Mouse (Mus musculus): ENCODE results near the gene Dusp3. TPM values are rescaled to one million over a fixed set of nuclear protein-coding genes. Genes with fewer than 3 reads are reported as not detected.

Gene Dusp3
- total RNA-seq, 2 experiments from 2014 or later: 145 to 154 TPM

DNA sequence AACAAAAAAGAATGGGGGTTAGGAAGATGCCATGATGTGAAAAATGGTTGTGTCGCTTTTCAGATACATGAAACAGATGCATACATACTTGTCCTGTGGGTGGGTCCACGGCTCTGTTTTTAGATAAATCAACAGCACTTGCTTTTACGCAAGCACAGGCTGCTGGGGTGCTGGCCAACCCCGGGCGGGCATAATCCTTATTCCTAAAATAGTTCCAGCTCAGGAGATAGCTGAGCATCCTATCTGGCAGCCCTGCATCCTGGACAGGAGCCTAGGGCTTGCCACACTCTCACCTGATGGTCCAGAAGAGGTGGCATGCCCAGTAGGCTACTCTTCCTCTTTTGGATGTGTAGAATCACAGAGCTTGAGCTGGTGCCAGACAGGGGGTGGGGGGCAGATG, 36.8 kb downstream of the Dusp3 start:
- DNase-seq (ENCODE audit: extremely low spot score in 1 of 2, low spot score in 1 of 2): no peak

DNA sequence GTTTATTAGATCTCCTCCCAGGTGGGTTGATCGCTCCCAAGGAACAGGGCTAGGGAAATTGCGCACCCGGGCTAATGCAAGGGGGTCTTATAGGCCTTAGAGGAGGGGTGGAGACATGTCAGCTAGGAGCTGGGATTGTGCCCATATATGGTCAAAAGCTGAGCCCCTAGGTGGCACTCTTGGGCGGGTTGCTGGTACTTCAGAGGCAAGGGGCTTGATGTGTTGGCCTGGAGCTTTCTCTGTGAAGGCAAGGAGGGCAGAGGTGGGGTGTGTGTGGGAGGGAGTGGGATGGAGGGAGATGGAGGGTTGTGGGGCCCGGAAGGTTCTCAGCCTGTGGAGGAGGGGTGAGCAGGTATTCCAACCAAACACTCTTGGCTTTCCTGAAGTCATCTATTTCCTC, 40.3 kb downstream of the Dusp3 start:
- DNase-seq (ENCODE audit: extremely low spot score in 1 of 2, low spot score in 1 of 2): no peak

DNA sequence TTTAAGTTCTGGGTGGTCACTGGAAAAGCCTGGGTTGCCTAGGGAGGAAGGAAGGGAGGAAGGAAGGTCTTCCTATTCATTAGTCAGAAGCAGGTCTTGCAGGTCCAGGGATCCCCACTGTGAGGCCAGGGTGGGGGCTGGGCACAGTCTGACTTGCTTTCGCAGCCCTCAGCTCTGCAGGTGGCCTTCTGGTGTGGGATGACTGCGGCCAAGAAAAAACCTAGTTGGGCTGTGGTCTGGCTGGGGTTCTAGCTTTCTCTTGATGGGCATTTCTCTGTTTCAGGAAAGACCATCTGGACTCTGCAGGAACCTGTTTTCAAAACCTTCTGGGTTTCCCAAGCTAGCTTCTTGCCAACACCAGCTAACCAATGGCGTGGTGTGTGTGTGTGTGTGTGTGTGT, 43.8 kb downstream of the Dusp3 start:
- DNase-seq (ENCODE audit: extremely low spot score in 1 of 2, low spot score in 1 of 2): no peak

DNA sequence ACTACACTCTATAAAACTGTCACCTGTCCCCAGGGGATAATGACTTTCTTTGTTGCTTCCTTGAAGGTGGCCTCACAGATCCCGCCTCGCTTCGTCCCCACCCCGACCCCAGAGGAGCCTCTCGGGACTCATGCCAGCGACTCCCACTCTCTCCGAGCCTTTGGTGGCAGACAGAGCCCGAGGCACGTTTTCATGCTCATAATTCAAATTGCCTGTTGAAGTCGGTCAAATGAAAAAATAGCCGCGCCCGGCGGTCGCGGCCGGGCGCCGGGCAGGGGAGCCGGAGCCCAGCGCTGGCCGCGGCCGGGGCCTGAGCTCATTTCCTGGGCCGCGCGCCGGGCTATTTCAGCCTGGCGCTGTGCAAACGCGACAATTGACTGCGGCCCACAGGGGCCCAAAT, 49.7 kb downstream of the Dusp3 start:
- no peak for DNase-seq (ENCODE audit: extremely low spot score in 1 of 2, low spot score in 1 of 2)

DNA sequence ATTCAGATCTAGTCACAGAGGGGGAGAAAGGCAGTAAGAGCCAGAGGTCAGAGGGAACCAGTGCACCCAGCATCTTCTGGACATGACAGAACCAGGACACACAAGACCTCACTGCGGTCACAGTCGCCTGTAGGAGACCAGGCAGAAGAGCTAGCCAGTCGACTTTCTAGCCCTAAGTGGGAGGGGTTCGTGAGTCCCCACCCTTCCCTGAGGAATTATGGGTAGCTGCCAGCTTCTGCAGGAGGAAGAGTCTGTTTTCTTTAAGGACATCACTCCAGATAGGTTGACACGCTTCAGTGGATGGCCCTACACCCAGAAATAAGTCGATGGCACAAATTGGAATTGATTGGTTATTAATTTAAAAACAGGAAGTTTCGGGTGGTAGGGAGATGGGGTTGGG, 50.4 kb downstream of the Dusp3 start:
- no peak for DNase-seq (ENCODE audit: extremely low spot score in 1 of 2, low spot score in 1 of 2)

DNA sequence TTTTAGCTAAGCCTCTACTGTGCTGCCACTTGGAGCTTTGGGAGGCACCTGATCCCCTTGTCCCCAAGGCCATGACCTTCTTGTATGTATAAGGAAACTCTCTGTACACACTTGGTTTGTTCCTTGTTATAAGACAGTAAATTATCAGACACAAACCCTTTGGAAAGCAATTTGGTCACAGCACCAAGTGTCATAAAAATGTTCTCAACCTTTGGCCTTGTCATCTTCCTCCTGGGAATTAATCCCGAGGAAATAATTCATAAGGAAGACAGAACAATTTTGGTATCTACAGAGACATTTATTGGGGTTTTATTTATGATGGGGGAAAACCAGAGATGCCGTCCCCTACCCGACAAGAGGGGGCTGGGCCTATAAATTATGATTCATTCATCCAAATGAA, 51.1 kb downstream of the Dusp3 start:
- DNase-seq (ENCODE audit: extremely low spot score in 1 of 2, low spot score in 1 of 2): no peak

DNA sequence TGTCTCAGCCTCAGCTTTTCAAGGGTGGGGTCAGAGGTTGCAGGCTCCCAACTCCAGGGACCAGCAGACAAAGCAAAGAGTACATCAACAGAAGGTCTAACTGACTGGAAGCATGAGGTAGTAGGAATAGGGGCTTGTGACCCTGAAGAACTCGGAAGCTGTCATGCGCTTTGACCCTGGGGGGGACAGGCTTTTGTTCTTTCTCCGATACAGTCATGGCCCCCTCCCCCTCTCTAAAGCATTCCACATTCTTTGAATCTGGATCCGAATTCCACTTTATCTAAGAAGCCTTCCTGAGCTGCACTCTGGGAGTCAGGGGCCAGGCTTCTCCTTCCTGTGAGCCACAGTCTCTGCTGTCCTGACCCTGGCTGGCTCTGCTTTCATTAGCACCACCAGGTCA, 54.8 kb downstream of the Dusp3 start:
- no peak for DNase-seq (ENCODE audit: extremely low spot score in 1 of 2, low spot score in 1 of 2)

DNA sequence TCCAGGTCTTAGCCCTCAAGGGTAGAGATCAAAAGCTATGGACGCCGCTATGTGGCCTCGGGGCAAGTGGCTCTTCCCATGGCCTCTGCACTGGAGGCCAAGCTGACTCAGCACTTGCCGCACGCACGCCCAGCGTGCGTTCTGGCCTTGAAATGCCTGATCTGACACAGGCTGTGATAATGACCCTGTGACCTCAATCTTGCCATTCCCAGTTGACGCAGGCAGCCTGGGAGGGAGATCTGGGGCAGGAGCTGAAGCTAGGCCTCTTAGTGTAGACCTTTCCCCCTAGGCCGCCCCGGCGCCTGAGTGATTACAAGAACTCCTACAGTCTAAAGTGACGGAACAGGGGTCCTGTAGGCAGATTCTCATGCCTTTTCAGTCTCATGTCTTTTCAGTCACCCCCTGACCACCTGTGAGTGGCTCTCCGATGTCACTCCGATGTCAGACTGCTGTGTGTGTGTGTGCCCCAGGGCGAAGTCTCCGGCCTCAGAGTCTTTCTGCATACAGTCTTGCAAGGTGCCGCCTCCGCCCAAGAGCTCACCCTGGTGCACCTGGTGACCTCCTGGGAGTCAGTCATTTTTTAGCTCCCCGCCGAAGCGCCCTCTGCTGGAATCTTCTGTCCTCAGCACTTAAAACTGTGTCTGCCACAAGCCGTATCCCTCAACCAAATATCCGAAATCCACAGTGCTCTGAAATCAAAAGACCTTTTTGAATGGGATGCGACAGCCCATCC, 58.6 kb downstream of the Dusp3 start:
- peak in 1 of 2 experiments; percentile 39 for DNase-seq (ENCODE audit: extremely low spot score in 1 of 2, low spot score in 1 of 2)

DNA sequence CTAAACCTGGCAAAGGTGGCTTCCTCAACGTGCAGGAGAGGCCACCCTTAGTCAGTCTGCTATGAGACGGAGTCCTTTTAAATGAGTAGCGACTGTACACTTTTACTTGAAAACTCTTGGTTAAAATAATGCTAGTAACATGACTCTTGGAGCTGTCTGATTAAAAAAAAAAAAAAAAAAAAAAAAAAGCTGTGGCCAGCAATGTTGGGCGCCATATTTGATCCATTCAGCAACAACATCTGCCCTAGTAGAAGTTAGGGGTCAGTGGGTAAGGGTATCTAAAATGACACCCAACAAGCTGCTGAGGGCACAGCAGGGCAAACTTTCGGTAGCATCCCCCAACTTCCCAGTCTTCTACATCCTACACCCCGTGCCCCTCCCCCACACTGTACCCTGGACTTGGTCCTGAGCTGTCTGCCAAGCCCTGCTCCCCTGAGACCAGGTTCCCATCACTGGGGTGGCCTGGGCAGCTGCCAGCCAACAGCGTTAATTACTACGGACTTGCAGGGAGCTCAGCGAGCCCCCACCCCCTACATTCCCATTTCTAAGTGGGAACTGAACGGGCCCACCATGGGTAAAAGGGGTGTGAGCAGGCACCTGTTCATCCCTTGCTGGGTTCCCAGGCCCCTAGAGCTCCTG, 59.7 kb downstream of the Dusp3 start:
- no peak for DNase-seq (ENCODE audit: extremely low spot score in 1 of 2, low spot score in 1 of 2)

DNA sequence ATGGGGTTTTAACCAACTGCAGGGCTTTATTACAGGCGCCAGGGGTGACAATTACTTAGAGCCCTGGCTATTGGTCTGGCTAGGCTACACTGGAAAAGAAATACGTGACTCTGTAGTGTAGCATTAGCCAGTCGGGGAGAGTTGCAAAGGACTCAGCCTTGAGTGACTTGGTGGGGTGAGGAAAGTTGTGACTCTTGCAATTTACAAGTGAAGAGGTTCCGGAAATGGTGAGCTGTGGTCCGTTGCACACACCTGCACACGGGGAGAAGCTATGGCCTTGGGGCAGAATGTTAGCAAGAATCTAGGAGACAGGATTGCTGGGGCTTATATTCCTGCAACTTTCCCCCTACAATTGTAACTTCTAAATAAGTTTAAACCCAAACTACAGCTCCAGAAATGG, 61.2 kb downstream of the Dusp3 start:
- DNase-seq (ENCODE audit: extremely low spot score in 1 of 2, low spot score in 1 of 2): no peak

DNA sequence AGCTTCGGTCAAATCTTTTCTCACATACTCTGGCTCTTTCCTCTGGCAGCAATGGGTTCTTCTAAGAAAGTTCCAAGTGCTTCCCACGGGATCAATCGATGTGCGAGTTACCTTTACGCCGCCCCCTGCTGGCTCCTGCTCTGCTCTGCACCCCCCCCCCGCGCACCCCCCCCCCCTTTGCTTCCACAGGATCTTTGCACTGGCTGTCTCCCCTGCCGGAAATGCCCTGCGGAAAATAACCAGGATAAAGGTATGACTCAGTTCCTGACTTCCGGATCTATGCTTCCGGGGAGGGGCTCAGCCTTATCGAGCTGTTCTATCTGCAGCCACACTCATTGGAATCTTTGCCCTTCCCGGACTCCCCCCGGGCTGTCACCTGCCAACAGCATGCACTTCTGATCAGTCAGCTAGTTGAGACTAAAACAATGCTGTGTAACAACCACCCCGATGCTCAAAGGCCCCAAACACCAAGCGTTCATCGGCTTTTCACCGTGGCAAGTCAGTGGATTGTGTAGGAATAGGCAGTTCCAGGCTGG, 62.3 kb downstream of the Dusp3 start:
- no peak for DNase-seq (ENCODE audit: extremely low spot score in 1 of 2, low spot score in 1 of 2)

DNA sequence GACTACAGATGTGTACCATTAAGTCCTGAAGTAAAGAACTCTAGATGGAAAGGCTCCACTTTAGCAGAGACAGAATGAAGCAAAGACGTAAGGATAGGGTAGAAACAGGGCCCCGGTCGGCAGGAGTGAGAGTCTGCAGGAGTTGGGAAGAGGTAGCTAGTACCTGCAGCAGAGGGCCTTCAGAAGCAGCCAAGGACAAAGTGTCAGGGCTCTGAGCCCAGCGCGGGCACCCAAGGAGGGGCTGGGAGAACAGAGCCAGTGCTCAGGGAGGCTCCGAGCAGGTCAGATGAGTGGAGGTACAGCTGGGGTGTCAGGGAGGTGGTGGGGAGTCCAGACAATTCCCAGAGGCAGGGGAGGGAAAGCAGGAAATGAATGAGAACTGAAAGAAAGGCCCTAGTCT, 62.8 kb downstream of the Dusp3 start:
- DNase-seq (ENCODE audit: extremely low spot score in 1 of 2, low spot score in 1 of 2): no peak

DNA sequence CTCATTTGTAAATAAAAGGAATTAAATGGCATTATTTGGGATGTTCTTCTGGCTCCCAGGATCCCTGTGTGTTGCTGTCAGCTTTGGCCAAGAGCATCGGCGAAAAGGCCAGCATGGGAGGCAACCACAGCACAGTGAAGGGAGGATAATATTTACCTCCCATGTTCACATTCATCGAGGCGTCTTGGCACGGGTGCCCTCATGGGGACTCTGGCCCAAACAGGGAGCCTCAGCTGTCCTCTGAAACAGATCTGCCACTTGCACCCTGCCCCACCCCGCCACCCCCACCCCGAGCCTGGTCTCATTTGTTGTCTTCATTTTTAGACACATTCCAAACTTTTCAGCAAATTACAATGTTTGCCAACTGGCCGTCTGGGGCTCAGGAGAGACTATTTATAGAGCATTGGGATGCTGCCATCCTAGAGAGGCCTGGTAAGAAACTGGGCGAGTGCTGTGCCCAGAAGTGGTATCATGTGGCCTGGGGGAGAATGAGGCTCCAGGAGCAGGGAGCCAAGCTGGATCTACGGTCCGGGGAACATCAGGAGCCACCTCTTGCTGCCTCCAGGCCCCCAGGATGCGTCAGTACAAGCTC, 65.4 kb downstream of the Dusp3 start:
- DNase-seq (ENCODE audit: extremely low spot score in 1 of 2, low spot score in 1 of 2): no peak

Other genes starting within 250 kb of the Dusp3 start
- gene Etv4, start 201.6 kb downstream of the Dusp3 start, total RNA-seq (2021): 10 to 100 TPM; 14.9 to 18.3 TPM
- 1 to 10 TPM in 1 of 2 experiments, under 1 TPM in 1; 0.85 to 1.0 TPM for gene Meox1, start 92.6 kb downstream of the Dusp3 start, total RNA-seq (2021)
- not detected for gene Sost, start 20.0 kb downstream of the Dusp3 start, total RNA-seq (2021)
- gene Cfap97d1, start 2.7 kb downstream of the Dusp3 start, total RNA-seq (2021): not detected
- 10 to 100 TPM; 80.5 to 82.4 TPM for gene Mpp3, start 41.4 kb upstream of the Dusp3 start, total RNA-seq (2021)
- not detected for gene Cd300lg, start 54.5 kb upstream of the Dusp3 start, total RNA-seq (2021)
- 100 to 1,000 TPM; 149 TPM for gene Mpp2, start 101.5 kb upstream of the Dusp3 start, total RNA-seq (2021)
- gene Ppy, start 114.3 kb upstream of the Dusp3 start, total RNA-seq (2021): not detected
- gene Pyy, start 120.8 kb upstream of the Dusp3 start, total RNA-seq (2021): not detected
- gene Nags, start 158.5 kb upstream of the Dusp3 start, total RNA-seq (2021): not detected
- 10 to 100 TPM; 24.2 to 30.3 TPM for gene Tmem101, start 169.4 kb upstream of the Dusp3 start, total RNA-seq (2021)
- gene Lsm12, start 198.3 kb upstream of the Dusp3 start, total RNA-seq (2021): 10 to 100 TPM; 62.0 to 62.7 TPM
- 10 to 100 TPM; 53.5 to 58.2 TPM for gene G6pc3, start 202.6 kb upstream of the Dusp3 start, total RNA-seq (2021)
- gene Hdac5, start 243.2 kb upstream of the Dusp3 start, total RNA-seq (2021): 100 to 1,000 TPM; 218 to 242 TPM

All from layer of hippocampus, postnatal 25 days (tissue).